8 mouse cellular contexts compared by ENCODE assay signal in genomic region chr13:76098493-76099303, GRCm38 (mm10). TPM values are rescaled to one million over a fixed set of nuclear protein-coding genes. Genes with fewer than 3 reads are reported as not detected.
A peak's percentile ranks its signal among the peaks of the same experiment; 100 is the strongest.
DNase-seq lines count a peak whose midpoint lies in the region; ATAC-seq lines count a peak whose summit lies in the region.

Gene Arsk, minus strand, starts transcription at chr13:76098660.
Gene Ttc37, plus strand, starts transcription at chr13:76098734.

- peak; percentile 96 to 97 for DNase-seq in adrenal gland, adult (ENCODE audit: inconsistent age in 2 of 2, low spot score in 1 of 2)
- DNase-seq in embryo, embryonic 10.5 days (ENCODE audit: low spot score) = peak; percentile 98
- DNase-seq in gastrocnemius, postnatal 14 days = peak; percentile 95
- peak; percentile 94 to 95 for DNase-seq in left cerebral cortex, postnatal 10 days (ENCODE audit: extremely low spot score in 1 of 2, low spot score in 2 of 2)
- DNase-seq in right cerebral cortex, postnatal 25 days = peak; percentile 92
- peak; percentile 92 for DNase-seq in urinary bladder, postnatal 4 days (ENCODE audit: low spot score in 2 of 2)

- intact Hi-C loops in gastrocnemius, postnatal 14 days (cut with DNase I; ENCODE audit: low total_unique reads) = no loop called here
- intact Hi-C loops in left cerebral cortex, postnatal 10 days (cut with DNase I) = no loop called here

- ATAC-seq in inflammation-experienced regulatory T-cells, adult 6 months = peak; percentile 96
- peak; percentile 86 for ATAC-seq in megakaryocyte-erythroid progenitor cell, adult 5-6 weeks (replicated peaks; ENCODE audit: low FRiP score, low TSS enrichment, poor library complexity, severe bottlenecking)

RNA-seq across cellular contexts. Expression of gene Arsk, which starts in this region (rescaled TPM):
- total RNA-seq in gastrocnemius, postnatal 14 days (2021) = 1 to 10 TPM; 3.7 to 4.0 TPM
- 10 to 100 TPM in 1 of 3 experiments, 1 to 10 TPM in 2; 5.2 to 11.0 (median 6.3) TPM for polyA plus RNA-seq in inflammation-experienced regulatory T-cells, adult 6 months (2017; shearing (Covaris generic))
- 1 to 10 TPM; 4.0 to 5.1 TPM for total RNA-seq in left cerebral cortex, postnatal 10 days (2021)
- 12.3 and 14.9 TPM in 2 replicates for total RNA-seq in megakaryocyte-erythroid progenitor cell, adult 5-6 weeks (2014; fragmentation: Nextera tagmentation)
- total RNA-seq in megakaryocyte-erythroid progenitor cell, adult 5-6 weeks (2017) = 8.4 and 14.1 TPM in 2 replicates

RNA-seq across cellular contexts. Expression of gene Ttc37, which starts in this region (rescaled TPM):
- total RNA-seq in gastrocnemius, postnatal 14 days (2021) = 10 to 100 TPM; 11.2 to 11.6 TPM
- polyA plus RNA-seq in inflammation-experienced regulatory T-cells, adult 6 months (2017; shearing (Covaris generic)) = 10 to 100 TPM; 11.8 to 16.4 (median 15.9) TPM
- total RNA-seq in left cerebral cortex, postnatal 10 days (2021) = 10 to 100 TPM; 18.3 to 21.1 TPM
- total RNA-seq in megakaryocyte-erythroid progenitor cell, adult 5-6 weeks (2014; fragmentation: Nextera tagmentation) = 22.0 and 32.6 TPM in 2 replicates
- total RNA-seq in megakaryocyte-erythroid progenitor cell, adult 5-6 weeks (2017) = 33.9 and 38.7 TPM in 2 replicates

Comparison
In these comparisons a context has a peak if more than half of its experiments do, and no peak if none do; other contexts are left out.
1. Peak in every context shown above with its lines: DNase-seq and ATAC-seq.